Mouse (Mus musculus): ENCODE measurements around the gene Shank2. TPM values are rescaled to one million over a fixed set of nuclear protein-coding genes. Genes with fewer than 3 reads are reported as not detected.

The Shank2 gene
- polyA plus RNA-seq, 1 experiment, result 0.70 TPM

- no peak overlapping the region for H3ac ChIP-seq (ENCODE audit: control insufficient read depth, insufficient read length, low read depth)
- H3K79me3 ChIP-seq (ENCODE audit: low read depth), result no peaks in the 10 kb centered on the region
- no peak overlapping the region for H3K4me3 ChIP-seq (ENCODE audit: insufficient read depth, poor library complexity, severe bottlenecking)
- no peaks in the 10 kb centered on the region for H3K36me3 ChIP-seq (ENCODE audit: control insufficient read depth, insufficient read depth)
- no peaks in the 10 kb centered on the region for H3K79me2 ChIP-seq (ENCODE audit: control insufficient read depth, insufficient read depth)
- TF ChIP-seq FOSL1 (IDR thresholded peaks at IDR 0.05; ENCODE audit: insufficient read depth, low read length, poor library complexity, severe bottlenecking) (no peak), MYOG (IDR thresholded peaks at IDR 0.05; ENCODE audit: control insufficient read depth, extremely low read depth, insufficient read length) (no peak), USF1 (IDR thresholded peaks at IDR 0.05; ENCODE audit: low read depth) (no peak), MYOD1 (IDR thresholded peaks at IDR 0.05; ENCODE audit: control insufficient read depth, insufficient read length, low read depth) (no peak), CEBPB (IDR thresholded peaks at IDR 0.05; ENCODE audit: low read depth) (no peak), MAX (IDR thresholded peaks at IDR 0.05) (no peak), CTCF (IDR thresholded peaks at IDR 0.05; ENCODE audit: control insufficient read depth, insufficient read depth, insufficient read length) (no peak)
- peaks cover 4% of the 10 kb centered on the region for H3K27me3 ChIP-seq (ENCODE audit: control insufficient read depth, insufficient read depth, insufficient read length)
Observed at GRCm38 (mm10) chr7:144414632-144415031, 412.9 kb downstream of the Shank2 start.

GRCm38 (mm10) chr7:144415795-144416194 is 414.1 kb downstream of the Shank2 start:
- H3K4me3 ChIP-seq (ENCODE audit: insufficient read depth, poor library complexity, severe bottlenecking), result no peak overlapping the region
- no peaks in the 10 kb centered on the region for H3K36me3 ChIP-seq (ENCODE audit: control insufficient read depth, insufficient read depth)
- peak; percentile 31 for TF ChIP-seq CTCF (IDR thresholded peaks at IDR 0.05; ENCODE audit: control insufficient read depth, insufficient read depth, insufficient read length)
- TF ChIP-seq USF1 (IDR thresholded peaks at IDR 0.05; ENCODE audit: low read depth), result no peak
- no peak for TF ChIP-seq CEBPB (IDR thresholded peaks at IDR 0.05; ENCODE audit: low read depth)

DNA sequence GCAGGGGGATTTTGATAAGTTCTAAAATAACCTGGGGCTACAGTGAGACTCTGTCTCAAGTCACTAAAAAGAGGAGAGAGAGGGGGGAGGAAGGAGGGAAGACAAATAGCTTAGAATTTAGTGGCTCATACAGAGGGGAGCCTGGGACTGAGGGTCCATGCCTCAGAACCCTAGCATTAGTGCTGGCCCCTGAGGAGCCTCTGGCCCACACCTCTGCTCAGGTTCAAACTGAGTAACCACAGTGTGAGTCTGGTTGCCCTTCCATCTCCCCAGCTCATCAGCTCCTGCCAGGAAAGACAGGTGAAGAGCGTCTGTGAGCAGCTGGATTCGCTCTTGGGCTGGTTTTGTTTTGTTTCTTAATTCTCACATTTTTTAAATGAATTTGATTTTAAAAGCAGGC is 415.5 kb downstream of the Shank2 start:
- TF ChIP-seq FOSL1 (IDR thresholded peaks at IDR 0.05; ENCODE audit: insufficient read depth, low read length, poor library complexity, severe bottlenecking) (no peak), USF1 (IDR thresholded peaks at IDR 0.05; ENCODE audit: low read depth) (no peak), CEBPB (IDR thresholded peaks at IDR 0.05; ENCODE audit: low read depth) (no peak), MYOG (IDR thresholded peaks at IDR 0.05; ENCODE audit: control insufficient read depth, extremely low read depth, insufficient read length) (no peak), MAX (IDR thresholded peaks at IDR 0.05) (no peak), CTCF (IDR thresholded peaks at IDR 0.05; ENCODE audit: control insufficient read depth, insufficient read depth, insufficient read length) (no peak), MYOD1 (IDR thresholded peaks at IDR 0.05; ENCODE audit: control insufficient read depth, insufficient read length, low read depth) (no peak)
- no peaks in the 10 kb centered on the region for H3K36me3 ChIP-seq (ENCODE audit: control insufficient read depth, insufficient read depth)
- H3K79me2 ChIP-seq (ENCODE audit: control insufficient read depth, insufficient read depth), result no peaks in the 10 kb centered on the region
- H3K79me3 ChIP-seq (ENCODE audit: low read depth), result no peaks in the 10 kb centered on the region
- no peak overlapping the region for H3K4me3 ChIP-seq (ENCODE audit: insufficient read depth, poor library complexity, severe bottlenecking)
- no peaks in the 10 kb centered on the region for H3K27me3 ChIP-seq (ENCODE audit: control insufficient read depth, insufficient read depth, insufficient read length)
- H3ac ChIP-seq (ENCODE audit: control insufficient read depth, insufficient read length, low read depth), result no peak overlapping the region

More at GRCm38 (mm10) chr7:144415795-144416194, 414.1 kb downstream of the Shank2 start:
- no peaks in the 10 kb centered on the region for H3K27me3 ChIP-seq (ENCODE audit: control insufficient read depth, insufficient read depth, insufficient read length)
- H3ac ChIP-seq (ENCODE audit: control insufficient read depth, insufficient read length, low read depth), result no peak overlapping the region
- H3K79me3 ChIP-seq (ENCODE audit: low read depth), result no peaks in the 10 kb centered on the region
- H3K79me2 ChIP-seq (ENCODE audit: control insufficient read depth, insufficient read depth), result no peaks in the 10 kb centered on the region

DNA sequence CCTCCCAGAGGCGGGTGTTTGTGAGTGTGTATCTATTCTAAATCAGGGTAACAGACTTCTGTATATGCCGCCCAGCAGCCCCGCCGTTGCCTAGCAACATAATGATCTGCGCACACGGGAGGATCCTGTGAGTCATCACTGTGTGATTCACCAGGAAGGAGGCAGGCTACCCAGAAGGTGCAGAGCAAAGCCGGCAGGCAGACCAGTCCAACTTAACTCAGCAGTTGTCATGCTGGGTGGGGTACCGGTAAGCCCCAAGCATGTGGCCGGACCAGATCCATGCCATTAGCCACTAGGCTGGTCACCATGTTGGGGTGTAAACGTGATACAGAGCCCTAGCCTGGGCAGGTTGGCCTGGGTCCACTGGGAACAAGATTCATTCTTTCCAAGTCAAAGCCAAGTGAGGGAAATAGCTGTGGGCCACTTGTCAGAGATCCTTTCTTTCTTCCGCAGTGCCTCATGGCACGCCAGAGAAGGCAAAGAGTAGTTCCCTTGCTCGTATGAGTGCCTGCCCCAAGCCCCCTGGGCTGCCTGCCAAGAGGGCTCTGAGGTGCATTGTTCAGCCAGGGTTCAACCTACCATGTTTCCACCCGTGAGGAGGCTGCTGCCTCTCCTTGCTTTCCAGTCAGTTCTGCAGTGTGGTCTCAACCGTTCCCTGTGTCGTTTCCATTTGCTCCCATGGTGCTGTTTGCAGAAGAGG is 416.1 kb downstream of the Shank2 start:
- TF ChIP-seq FOSL1 (IDR thresholded peaks at IDR 0.05; ENCODE audit: insufficient read depth, low read length, poor library complexity, severe bottlenecking), result peak; percentile 60
- TF ChIP-seq MYOG (IDR thresholded peaks at IDR 0.05; ENCODE audit: control insufficient read depth, extremely low read depth, insufficient read length), result no peak
- peak; percentile 42 for TF ChIP-seq MAX (IDR thresholded peaks at IDR 0.05)
- TF ChIP-seq MYOD1 (IDR thresholded peaks at IDR 0.05; ENCODE audit: control insufficient read depth, insufficient read length, low read depth), result peak; percentile 20
- no peak for TF ChIP-seq CTCF (IDR thresholded peaks at IDR 0.05; ENCODE audit: control insufficient read depth, insufficient read depth, insufficient read length)
- Histone ChIP-seq H3K4me3 (ENCODE audit: insufficient read depth, poor library complexity, severe bottlenecking) (no peak overlapping the region), H3K36me3 (ENCODE audit: control insufficient read depth, insufficient read depth) (no peaks in the 10 kb centered on the region), H3ac (ENCODE audit: control insufficient read depth, insufficient read length, low read depth) (peak overlapping the region; percentile 8), H3K79me3 (ENCODE audit: low read depth) (no peaks in the 10 kb centered on the region), H3K79me2 (ENCODE audit: control insufficient read depth, insufficient read depth) (no peaks in the 10 kb centered on the region), H3K27me3 (ENCODE audit: control insufficient read depth, insufficient read depth, insufficient read length) (no peaks in the 10 kb centered on the region)

GRCm38 (mm10) chr7:144420552-144420951 is 418.8 kb downstream of the Shank2 start:
- H3K36me3 ChIP-seq (ENCODE audit: control insufficient read depth, insufficient read depth), result no peaks in the 10 kb centered on the region
- no peaks in the 10 kb centered on the region for H3K79me2 ChIP-seq (ENCODE audit: control insufficient read depth, insufficient read depth)
- no peak overlapping the region for H3K4me3 ChIP-seq (ENCODE audit: insufficient read depth, poor library complexity, severe bottlenecking)
- H3K79me3 ChIP-seq (ENCODE audit: low read depth), result no peaks in the 10 kb centered on the region
- TF ChIP-seq MYOD1 (IDR thresholded peaks at IDR 0.05; ENCODE audit: control insufficient read depth, insufficient read length, low read depth), result no peak
- no peak for TF ChIP-seq CTCF (IDR thresholded peaks at IDR 0.05; ENCODE audit: control insufficient read depth, insufficient read depth, insufficient read length)
- no peak for TF ChIP-seq FOSL1 (IDR thresholded peaks at IDR 0.05; ENCODE audit: insufficient read depth, low read length, poor library complexity, severe bottlenecking)
- TF ChIP-seq USF1 (IDR thresholded peaks at IDR 0.05; ENCODE audit: low read depth), result no peak
- no peaks in the 10 kb centered on the region for H3K27me3 ChIP-seq (ENCODE audit: control insufficient read depth, insufficient read depth, insufficient read length)
- no peak overlapping the region for H3ac ChIP-seq (ENCODE audit: control insufficient read depth, insufficient read length, low read depth)

GRCm38 (mm10) chr7:144421478-144421877 is 419.8 kb downstream of the Shank2 start:
- H3K4me3 ChIP-seq (ENCODE audit: insufficient read depth, poor library complexity, severe bottlenecking), result no peak overlapping the region
- TF ChIP-seq CTCF (IDR thresholded peaks at IDR 0.05; ENCODE audit: control insufficient read depth, insufficient read depth, insufficient read length) (no peak), MYOD1 (IDR thresholded peaks at IDR 0.05; ENCODE audit: control insufficient read depth, insufficient read length, low read depth) (no peak)
- no peaks in the 10 kb centered on the region for H3K36me3 ChIP-seq (ENCODE audit: control insufficient read depth, insufficient read depth)
- no peaks in the 10 kb centered on the region for H3K27me3 ChIP-seq (ENCODE audit: control insufficient read depth, insufficient read depth, insufficient read length)
- H3ac ChIP-seq (ENCODE audit: control insufficient read depth, insufficient read length, low read depth), result no peak overlapping the region
- no peaks in the 10 kb centered on the region for H3K79me2 ChIP-seq (ENCODE audit: control insufficient read depth, insufficient read depth)
- no peaks in the 10 kb centered on the region for H3K79me3 ChIP-seq (ENCODE audit: low read depth)
